Mouse (Mus musculus): Measurements from ENCODE around the gene Metap1.

GRCm38 (mm10) chr3:138454711-138455435, 34.4 kb downstream of the Metap1 start:
- no peak for TF ChIP-seq POLR2A (IDR thresholded peaks at IDR 0.05; ENCODE audit: extremely low read depth, insufficient read depth, low read length)
- no peak for TF ChIP-seq CTCF (IDR thresholded peaks at IDR 0.05; ENCODE audit: extremely low read depth, insufficient read depth, low read length)

Measured in cortical plate, adult 2 months (tissue).